Comparison of ENCODE assay signal across 8 mouse cellular contexts in the genomic region with DNA sequence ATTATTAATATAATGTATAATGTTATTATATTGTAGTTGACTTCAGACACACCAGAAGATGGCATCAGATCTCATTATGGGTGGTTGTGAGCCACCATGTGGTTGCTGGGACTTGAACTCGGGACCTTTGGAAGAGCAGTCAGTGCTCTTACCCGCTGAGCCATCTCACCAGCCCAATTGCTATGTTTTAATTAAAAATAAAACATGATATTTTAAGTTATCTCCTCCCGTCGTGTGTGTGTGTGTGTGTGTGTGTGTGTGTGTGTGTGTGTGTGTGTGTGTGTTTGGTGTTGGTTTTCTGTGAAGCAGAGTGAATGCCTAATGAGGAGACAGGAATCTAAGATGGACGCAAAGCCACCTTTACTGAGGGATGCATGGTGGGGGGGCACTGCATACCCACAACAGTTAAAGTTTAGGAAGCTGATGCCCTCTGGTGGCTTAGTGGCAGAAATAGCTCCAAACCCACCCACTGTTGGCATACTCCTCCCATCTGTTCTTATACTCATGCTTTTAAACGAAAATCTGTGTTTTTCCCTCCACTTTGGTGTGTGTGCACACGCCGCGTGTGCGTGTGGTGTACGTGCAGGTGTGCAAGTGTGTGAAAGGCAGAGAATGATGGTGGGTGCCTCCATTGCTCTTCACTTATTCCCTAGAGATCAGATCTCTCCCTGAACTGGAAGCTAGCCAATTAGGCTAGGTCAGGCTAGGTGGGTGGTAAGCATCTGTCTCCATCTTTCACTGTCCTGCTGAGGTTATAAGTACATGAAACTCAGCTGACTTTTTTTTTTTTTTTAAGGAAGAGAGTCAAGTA. TPM values are rescaled to one million over a fixed set of nuclear protein-coding genes. Genes with fewer than 3 reads are reported as not detected.
DNase-seq lines count a peak whose midpoint lies in the region; ATAC-seq and TF ChIP-seq lines count a peak whose summit lies in the region.

No protein-coding gene starts in this region.

- intact Hi-C loops in heart, adult 2 months (cut with DNase I): loop anchor here (1.0 to 5.0 kb wide), 3 partner anchors 31 to 165 kb away; no protein-coding TSS in a partner anchor

- WGBS in heart, adult 2 months: 31% methylated on average over 11 of the region's 11 CpGs
- 32% methylated on average over 11 of the region's 11 CpGs for WGBS in limb, embryonic 12.5 days
- 46% methylated on average over 11 of the region's 11 CpGs for WGBS in midbrain, embryonic 13.5 days
- WGBS in spleen, adult 2 months: 30% methylated on average over 11 of the region's 11 CpGs

- H3K79me2 ChIP-seq in heart, adult 2 months (replicated peaks; ENCODE audit: control insufficient read depth, insufficient read depth, low read length): no peaks in the 10 kb centered on the region

- no peak overlapping the region for H3K4me3 ChIP-seq in heart, adult 2 months
- no peak overlapping the region for H3K4me3 ChIP-seq in limb, embryonic 12.5 days (replicated peaks)
- no peak overlapping the region for H3K4me3 ChIP-seq in midbrain, embryonic 13.5 days (replicated peaks)
- no peak overlapping the region for H3K4me3 ChIP-seq in spleen, adult 2 months (ENCODE audit: extremely low read depth, insufficient read depth, insufficient read length)

- no peaks in the 10 kb centered on the region for H3K9me3 ChIP-seq in limb, embryonic 12.5 days
- no peaks in the 10 kb centered on the region for H3K9me3 ChIP-seq in midbrain, embryonic 13.5 days

- H3K27me3 ChIP-seq in heart, adult 2 months (ENCODE audit: control insufficient read depth, insufficient read depth, low read length): no peaks in the 10 kb centered on the region
- no peaks in the 10 kb centered on the region; the same call in 1 of the 2 replicates for H3K27me3 ChIP-seq in limb, embryonic 12.5 days
- no peaks in the 10 kb centered on the region; the same call in 1 of the 2 replicates for H3K27me3 ChIP-seq in midbrain, embryonic 13.5 days
- H3K27me3 ChIP-seq in spleen, adult 2 months (ENCODE audit: control insufficient read depth, insufficient read depth, low read length): no peaks in the 10 kb centered on the region

- peak; percentile 85; the same call in 1 of the 2 replicates for TF ChIP-seq EP300 in heart, adult 2 months (IDR thresholded peaks at IDR 0.05; ENCODE audit: insufficient read depth, low read depth, low read length)

- TF ChIP-seq CTCF in heart, adult 2 months (IDR thresholded peaks at IDR 0.05): peak; percentile 78
- peak; percentile 69; the same call in 1 of the 2 replicates for TF ChIP-seq CTCF in spleen, adult 2 months (IDR thresholded peaks at IDR 0.05; ENCODE audit: extremely low read depth, insufficient read depth, insufficient read length, insufficient replicate concordance)

- DNase-seq in 3134 (ENCODE audit: extremely low read depth, insufficient read length, low spot score) (peak; percentile 46), ZHBTc4 (ENCODE audit: low read depth, low spot score) (peak; percentile 85)
- peak; percentile 70 for DNase-seq in embryo, embryonic 9.5 days (ENCODE audit: extremely low spot score)
- peak; percentile 59 to 74 for DNase-seq in heart, adult 2 months
- DNase-seq in kidney, adult 18-20 months: peak; percentile 77
- DNase-seq in spleen, adult 2 months (ENCODE audit: low read depth in 1 of 2, low spot score in 2 of 2): peak; percentile 71 to 72

- no peaks in the 10 kb centered on the region for H3K36me3 ChIP-seq in heart, adult 2 months (ENCODE audit: control insufficient read depth, insufficient read depth, low read length)
- no peaks in the 10 kb centered on the region for H3K36me3 ChIP-seq in limb, embryonic 12.5 days
- no peaks in the 10 kb centered on the region for H3K36me3 ChIP-seq in midbrain, embryonic 13.5 days
- no peaks in the 10 kb centered on the region for H3K36me3 ChIP-seq in spleen, adult 2 months (ENCODE audit: control insufficient read depth, insufficient read depth, low read length)

- H3K4me2 ChIP-seq in limb, embryonic 12.5 days: 0 out of 2 replicates have a peak overlapping the region, but pooled peaks have one; percentile 28
- H3K4me2 ChIP-seq in midbrain, embryonic 13.5 days (replicated peaks): no peak overlapping the region

- no peak for ATAC-seq in limb, embryonic 12.5 days (ENCODE audit: insufficient number of reproducible peaks, insufficient read depth, low FRiP score, low TSS enrichment, low read depth)
- ATAC-seq in midbrain, embryonic 13.5 days: peak; percentile 89

- TF ChIP-seq POLR2A in heart, adult 2 months (IDR thresholded peaks at IDR 0.05; ENCODE audit: insufficient read depth, low read depth, low read length): no peak
- TF ChIP-seq POLR2A in spleen, adult 2 months (IDR thresholded peaks at IDR 0.05; ENCODE audit: low read depth, low read length): no peak

- no peak overlapping the region for H3K9ac ChIP-seq in heart, adult 2 months (ENCODE audit: low read depth, low read length)
- no peak overlapping the region for H3K9ac ChIP-seq in limb, embryonic 12.5 days (replicated peaks)
- no peak overlapping the region for H3K9ac ChIP-seq in midbrain, embryonic 13.5 days (replicated peaks)

- H3K4me1 ChIP-seq in heart, adult 2 months (ENCODE audit: control insufficient read depth, insufficient read depth, low read length): peaks cover 2% of the 10 kb centered on the region
- peaks cover 18% of the 10 kb centered on the region for H3K4me1 ChIP-seq in limb, embryonic 12.5 days (replicated peaks)
- H3K4me1 ChIP-seq in midbrain, embryonic 13.5 days (replicated peaks): peaks cover 3% of the 10 kb centered on the region
- H3K4me1 ChIP-seq in spleen, adult 2 months (ENCODE audit: control insufficient read depth, insufficient read depth, insufficient read length): no peaks in the 10 kb centered on the region

- no peak overlapping the region for H3K27ac ChIP-seq in heart, adult 2 months
- no peak overlapping the region for H3K27ac ChIP-seq in limb, embryonic 12.5 days
- H3K27ac ChIP-seq in midbrain, embryonic 13.5 days: no peak overlapping the region
- H3K27ac ChIP-seq in spleen, adult 2 months (ENCODE audit: insufficient read depth, low read length): no peak overlapping the region

RNA-seq across cellular contexts. Expression of gene Kdm6b, which starts 18.6 kb away (rescaled TPM):
- 10 to 100 TPM; 19.7 to 27.8 TPM for total RNA-seq in heart, adult 2 months (2021)
- polyA plus RNA-seq in heart, adult 2 months (2012; rRNA removed): 6.5 and 8.6 TPM in 2 replicates
- 45.4 and 49.1 TPM in 2 replicates for polyA plus RNA-seq in limb, embryonic 12.5 days (2016; fragmentation: Nextera tagmentation; extraction: Ambion mirVana)
- polyA plus RNA-seq in midbrain, embryonic 13.5 days (2015; fragmentation: Nextera tagmentation; extraction: Ambion mirVana): 54.9 and 59.2 TPM in 2 replicates
- 15.8 and 17.0 TPM in 2 replicates for polyA plus RNA-seq in spleen, adult 2 months (2012; rRNA removed)

RNA-seq across cellular contexts. Expression of gene Tmem88, which starts 34.0 kb away (rescaled TPM):
- total RNA-seq in heart, adult 2 months (2021): 10 to 100 TPM; 20.4 to 21.4 TPM
- polyA plus RNA-seq in heart, adult 2 months (2012; rRNA removed): 61.4 and 66.4 TPM in 2 replicates
- 24.2 and 25.4 TPM in 2 replicates for polyA plus RNA-seq in limb, embryonic 12.5 days (2016; fragmentation: Nextera tagmentation; extraction: Ambion mirVana)
- 4.9 and 7.0 TPM in 2 replicates for polyA plus RNA-seq in midbrain, embryonic 13.5 days (2015; fragmentation: Nextera tagmentation; extraction: Ambion mirVana)
- 14.3 and 20.5 TPM in 2 replicates for polyA plus RNA-seq in spleen, adult 2 months (2012; rRNA removed)

RNA-seq across cellular contexts. Expression of gene Cyb5d1, which starts 36.6 kb away (rescaled TPM):
- 10 to 100 TPM; 27.9 to 32.1 TPM for total RNA-seq in heart, adult 2 months (2021)
- 19.9 and 29.8 TPM in 2 replicates for polyA plus RNA-seq in heart, adult 2 months (2012; rRNA removed)
- polyA plus RNA-seq in limb, embryonic 12.5 days (2016; fragmentation: Nextera tagmentation; extraction: Ambion mirVana): 42.5 and 42.6 TPM in 2 replicates
- polyA plus RNA-seq in midbrain, embryonic 13.5 days (2015; fragmentation: Nextera tagmentation; extraction: Ambion mirVana): 41.8 and 47.7 TPM in 2 replicates
- polyA plus RNA-seq in spleen, adult 2 months (2012; rRNA removed): 9.5 and 11.1 TPM in 2 replicates

RNA-seq across cellular contexts. Expression of gene Naa38, which starts 36.7 kb away (rescaled TPM):
- 100 to 1,000 TPM; 102 to 113 TPM for total RNA-seq in heart, adult 2 months (2021)
- 128 and 145 TPM in 2 replicates for polyA plus RNA-seq in heart, adult 2 months (2012; rRNA removed)
- 126 and 136 TPM in 2 replicates for polyA plus RNA-seq in limb, embryonic 12.5 days (2016; fragmentation: Nextera tagmentation; extraction: Ambion mirVana)
- polyA plus RNA-seq in midbrain, embryonic 13.5 days (2015; fragmentation: Nextera tagmentation; extraction: Ambion mirVana): 92.2 and 105 TPM in 2 replicates
- 82.3 and 105 TPM in 2 replicates for polyA plus RNA-seq in spleen, adult 2 months (2012; rRNA removed)
